Mouse (Mus musculus): ENCODE data around the gene Rcsd1. TPM values are rescaled to one million over a fixed set of nuclear protein-coding genes. Genes with fewer than 3 reads are reported as not detected.

The Rcsd1 gene
- total and polyA plus RNA-seq, 3 experiments = 22.7 to 81.1 (median 35.7) TPM

DNA sequence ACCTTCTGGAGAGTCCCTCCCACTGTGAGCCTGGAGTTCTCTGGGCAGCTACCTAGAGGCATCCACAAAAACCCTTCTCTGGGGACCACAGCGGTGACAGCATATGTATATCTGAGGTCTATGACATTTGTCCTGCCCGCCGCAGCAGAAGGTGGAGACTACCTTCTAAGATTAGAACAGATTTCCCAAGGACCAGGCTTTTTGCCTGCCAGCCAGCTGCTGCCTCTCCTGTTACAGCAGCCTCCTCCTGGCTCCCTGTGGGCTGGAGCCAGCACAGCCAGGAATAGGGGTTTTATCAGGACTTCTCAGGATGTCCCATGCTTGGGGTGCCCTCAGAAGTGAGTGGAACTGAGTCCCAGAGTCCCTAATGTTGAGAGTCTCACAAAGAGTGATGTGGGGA, 32.6 kb downstream of the Rcsd1 start:
- H3K36me3 ChIP-seq (replicated peaks in 1 of 2; ENCODE audit: control insufficient read depth in 1 of 2, insufficient read depth in 1 of 2, low read length in 1 of 2) = peaks cover 6 to 95% of the 10 kb centered on the region in 2 experiments
- dilution Hi-C loops (cut with MboI; ENCODE audit: extremely low pct_ligation_motif_present, extremely low pct_unique_long_range_greater_than_20kb, low sequenced_read_pairs) (no loop called here), in situ Hi-C loops (cut with MboI; ENCODE audit: low pct_ligation_motif_present, low pct_unique_long_range_greater_than_20kb, low sequenced_read_pairs) (no loop called here)
- H3K79me2 ChIP-seq (replicated peaks; ENCODE audit: control insufficient read depth, extremely low read depth, insufficient read depth, poor library complexity, severe bottlenecking) = no peaks in the 10 kb centered on the region; the same call in 1 of the 2 replicates
- H3K4me1 ChIP-seq (ENCODE audit: control insufficient read depth in 1 of 2, insufficient read depth in 2 of 2) = peaks cover 0 to 15% of the 10 kb centered on the region in 2 experiments; a peak in 2 of 4 replicates
- no peak overlapping the region for H3K4me2 ChIP-seq (ENCODE audit: insufficient read depth, low read depth, poor library complexity, severe bottlenecking)
- TF ChIP-seq RAD21 (IDR thresholded peaks at IDR 0.05; ENCODE audit: low read depth, low read length) (no peak), NRF1 (IDR thresholded peaks at IDR 0.05; ENCODE audit: low read depth, low read length) (no peak), KAT2A (IDR thresholded peaks at IDR 0.05; ENCODE audit: insufficient replicate concordance, low read length) (no peak), TCF12 (IDR thresholded peaks at IDR 0.05; ENCODE audit: low read depth, low read length) (no peak), EP300 (IDR thresholded peaks at IDR 0.05; ENCODE audit: low read length) (no peak), ZC3H11A (IDR thresholded peaks at IDR 0.05; ENCODE audit: low read depth, low read length) (no peak), UBTF (IDR thresholded peaks at IDR 0.05; ENCODE audit: low read depth, low read length) (no peak), NELFE (IDR thresholded peaks at IDR 0.05; ENCODE audit: low read depth, low read length) (no peak), SMC3 (IDR thresholded peaks at IDR 0.05; ENCODE audit: low read depth, low read length) (no peak)
- no peak for DNase-seq (ENCODE audit: extremely low read depth)
- no peak overlapping the region for H3K9ac ChIP-seq (ENCODE audit: insufficient read depth, low read depth)
- no peaks in the 10 kb centered on the region for H3K9me3 ChIP-seq (replicated peaks; ENCODE audit: low read length)
- no peaks in the 10 kb centered on the region for H3K27me3 ChIP-seq (replicated peaks)
- H3K4me3 ChIP-seq (replicated peaks in 1 of 3; ENCODE audit: low read depth in 2 of 3, low read length in 2 of 3, poor library complexity in 1 of 3) = no peak overlapping the region
- H3K27ac ChIP-seq (ENCODE audit: insufficient read depth, low read depth) = no peak overlapping the region

DNA sequence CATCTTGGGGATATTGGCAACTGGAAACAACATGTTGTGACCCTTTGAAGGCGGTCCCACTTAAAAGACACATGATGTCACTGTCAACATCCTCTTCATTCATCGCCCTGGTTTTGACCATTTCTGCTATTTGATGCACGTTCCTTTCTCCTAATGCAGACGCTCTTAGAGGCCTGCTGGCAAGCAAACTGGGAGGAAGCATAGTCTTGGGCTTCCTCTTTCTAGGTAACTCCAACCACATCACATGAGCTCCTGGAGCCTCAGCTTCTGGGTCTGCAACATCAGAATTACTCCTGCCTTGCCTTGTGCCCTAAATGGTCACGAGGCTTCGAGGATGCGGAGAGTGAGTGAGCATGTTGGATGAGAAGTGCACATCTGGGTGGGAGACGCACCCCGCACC, 34.4 kb downstream of the Rcsd1 start:
- H3K4me2 ChIP-seq (ENCODE audit: insufficient read depth, low read depth, poor library complexity, severe bottlenecking) = no peak overlapping the region
- no peak for TF ChIP-seq TBP (conservative IDR thresholded peaks at IDR 0.05; ENCODE audit: low read depth, low read length)
- no peak for TF ChIP-seq E2F4 (IDR thresholded peaks at IDR 0.05; ENCODE audit: insufficient replicate concordance, low read depth, low read length)
- TF ChIP-seq NELFE (IDR thresholded peaks at IDR 0.05; ENCODE audit: low read depth, low read length) = no peak
- no peak for TF ChIP-seq IRF4 (IDR thresholded peaks at IDR 0.05; ENCODE audit: low read depth, low read length)
- TF ChIP-seq USF2 (conservative IDR thresholded peaks at IDR 0.05; ENCODE audit: low read depth, low read length) = no peak
- no peak for TF ChIP-seq MAX (IDR thresholded peaks at IDR 0.05; ENCODE audit: low read length)
- TF ChIP-seq CHD2 (IDR thresholded peaks at IDR 0.05; ENCODE audit: low read length) = no peak
- no peak for TF ChIP-seq JUN (IDR thresholded peaks at IDR 0.05; ENCODE audit: insufficient read depth, low read depth, low read length)
- no peak for TF ChIP-seq MAZ (IDR thresholded peaks at IDR 0.05; ENCODE audit: low read depth, low read length)
- no peak for TF ChIP-seq HCFC1 (IDR thresholded peaks at IDR 0.05; ENCODE audit: low read depth, low read length)
- TF ChIP-seq RCOR1 (conservative IDR thresholded peaks at IDR 0.05; ENCODE audit: low read depth, low read length) = no peak
- no peak for TF ChIP-seq JUND (conservative IDR thresholded peaks at IDR 0.05; ENCODE audit: low read depth, low read length)
- no peak for TF ChIP-seq BHLHE40 (IDR thresholded peaks at IDR 0.05; ENCODE audit: low read depth, low read length)
- TF ChIP-seq EP300 (IDR thresholded peaks at IDR 0.05; ENCODE audit: low read length) = no peak
- no peak for TF ChIP-seq POLR2AphosphoS2 (IDR thresholded peaks at IDR 0.05; ENCODE audit: low read depth, low read length)
- H3K4me3 ChIP-seq (replicated peaks in 1 of 3; ENCODE audit: low read depth in 2 of 3, low read length in 2 of 3, poor library complexity in 1 of 3) = no peak overlapping the region
- DNase-seq (ENCODE audit: extremely low read depth) = no peak
- no peaks in the 10 kb centered on the region for H3K27me3 ChIP-seq (replicated peaks)
- in situ Hi-C loops (cut with MboI; ENCODE audit: low pct_ligation_motif_present, low pct_unique_long_range_greater_than_20kb, low sequenced_read_pairs) = no loop called here
- dilution Hi-C loops (cut with MboI; ENCODE audit: extremely low pct_ligation_motif_present, extremely low pct_unique_long_range_greater_than_20kb, low sequenced_read_pairs) = no loop called here
- no peaks in the 10 kb centered on the region; the same call in 1 of the 2 replicates for H3K79me2 ChIP-seq (replicated peaks; ENCODE audit: control insufficient read depth, extremely low read depth, insufficient read depth, poor library complexity, severe bottlenecking)
- peaks cover 0 to 15% of the 10 kb centered on the region in 2 experiments; a peak in 1 of 4 replicates for H3K4me1 ChIP-seq (ENCODE audit: control insufficient read depth in 1 of 2, insufficient read depth in 2 of 2)
- no peak overlapping the region for H3K9ac ChIP-seq (ENCODE audit: insufficient read depth, low read depth)
- no peak overlapping the region for H3K27ac ChIP-seq (ENCODE audit: insufficient read depth, low read depth)
- H3K9me3 ChIP-seq (replicated peaks; ENCODE audit: low read length) = no peaks in the 10 kb centered on the region
- peaks cover 8 to 94% of the 10 kb centered on the region in 2 experiments for H3K36me3 ChIP-seq (replicated peaks in 1 of 2; ENCODE audit: control insufficient read depth in 1 of 2, insufficient read depth in 1 of 2, low read length in 1 of 2)
